Mouse (Mus musculus): ENCODE measurements at regions not wholly inside any gene's neighbourhood (a gene's known extent, or its start where the extent isn't known, plus 50 kb on each side); places are given as distances from the start of the nearest gene placed in this dataset.

GRCm38 (mm10) chr3:41476516-41476915 is 79.0 kb upstream of the Jade1 start:
- no peak for DNase-seq (ENCODE audit: low spot score in 2 of 2)

- DNase-seq (ENCODE audit: low spot score in 2 of 2), result no peak
These were observed 82.9 kb upstream of the Jade1 start for GRCm38 (mm10) chr3:41472586-41472985.

- no peak for DNase-seq (ENCODE audit: low spot score in 2 of 2)
These were observed 86.4 kb upstream of the Jade1 start for GRCm38 (mm10) chr3:41469106-41469505.

GRCm38 (mm10) chr3:41467857-41468256 is 87.7 kb upstream of the Jade1 start:
- DNase-seq (ENCODE audit: low spot score in 2 of 2), result no peak

- DNase-seq (ENCODE audit: low spot score in 2 of 2), result no peak
These were observed 89.6 kb upstream of the Jade1 start for GRCm38 (mm10) chr3:41465893-41466292.

GRCm38 (mm10) chr3:41462953-41463644 is 92.4 kb upstream of the Jade1 start:
- DNase-seq (ENCODE audit: low spot score in 2 of 2), result no peak

GRCm38 (mm10) chr3:41460131-41460530 is 95.4 kb upstream of the Jade1 start:
- DNase-seq (ENCODE audit: low spot score in 2 of 2), result no peak

- DNase-seq (ENCODE audit: low spot score in 2 of 2), result no peak
These were observed 97.4 kb upstream of the Jade1 start for GRCm38 (mm10) chr3:41458156-41458555.

GRCm38 (mm10) chr3:41453525-41453924 is 102.0 kb upstream of the Jade1 start:
- no peak for DNase-seq (ENCODE audit: low spot score in 2 of 2)

- no peak for DNase-seq (ENCODE audit: low spot score in 2 of 2)
These were observed 102.8 kb upstream of the Jade1 start for GRCm38 (mm10) chr3:41452716-41453090.

- DNase-seq (ENCODE audit: low spot score in 2 of 2), result no peak
These were observed 103.4 kb upstream of the Jade1 start for GRCm38 (mm10) chr3:41452020-41452715.

- no peak for DNase-seq (ENCODE audit: low spot score in 2 of 2)
These were observed 104.8 kb upstream of the Jade1 start for GRCm38 (mm10) chr3:41450696-41451095.

GRCm38 (mm10) chr3:41444243-41444753 is 111.2 kb upstream of the Jade1 start:
- no peak for DNase-seq (ENCODE audit: low spot score in 2 of 2)

- no peak for DNase-seq (ENCODE audit: low spot score in 2 of 2)
These were observed 119.3 kb upstream of the Jade1 start for GRCm38 (mm10) chr3:41436238-41436637.

GRCm38 (mm10) chr3:41433106-41433505 is 122.4 kb upstream of the Jade1 start:
- no peak for DNase-seq (ENCODE audit: low spot score in 2 of 2)

GRCm38 (mm10) chr3:41432376-41432775 is 123.2 kb upstream of the Jade1 start:
- DNase-seq (ENCODE audit: low spot score in 2 of 2), result no peak

- DNase-seq (ENCODE audit: low spot score in 2 of 2), result no peak
These were observed 125.3 kb upstream of the Jade1 start for GRCm38 (mm10) chr3:41430191-41430590.

- no peak for DNase-seq (ENCODE audit: low spot score in 2 of 2)
These were observed 128.6 kb upstream of the Jade1 start for GRCm38 (mm10) chr3:41426946-41427345.

GRCm38 (mm10) chr3:41425863-41426262 is 129.7 kb upstream of the Jade1 start:
- DNase-seq (ENCODE audit: low spot score in 2 of 2), result no peak

GRCm38 (mm10) chr3:41424142-41424939 is 131.2 kb upstream of the Jade1 start:
- no peak for DNase-seq (ENCODE audit: low spot score in 2 of 2)

GRCm38 (mm10) chr3:41423630-41424029 is 131.9 kb upstream of the Jade1 start:
- no peak for DNase-seq (ENCODE audit: low spot score in 2 of 2)
